Mouse (Mus musculus) adrenal gland (tissue): ENCODE data around the gene Tyw5.

ENCODE experiments used
- intact Hi-C: fragments of 180-260 bp; cut with DNase I; formaldehyde crosslinking; loops from one replicate; pipeline ENCODE4 v1.15.1; 2025

Tyw5 gene

DNA sequence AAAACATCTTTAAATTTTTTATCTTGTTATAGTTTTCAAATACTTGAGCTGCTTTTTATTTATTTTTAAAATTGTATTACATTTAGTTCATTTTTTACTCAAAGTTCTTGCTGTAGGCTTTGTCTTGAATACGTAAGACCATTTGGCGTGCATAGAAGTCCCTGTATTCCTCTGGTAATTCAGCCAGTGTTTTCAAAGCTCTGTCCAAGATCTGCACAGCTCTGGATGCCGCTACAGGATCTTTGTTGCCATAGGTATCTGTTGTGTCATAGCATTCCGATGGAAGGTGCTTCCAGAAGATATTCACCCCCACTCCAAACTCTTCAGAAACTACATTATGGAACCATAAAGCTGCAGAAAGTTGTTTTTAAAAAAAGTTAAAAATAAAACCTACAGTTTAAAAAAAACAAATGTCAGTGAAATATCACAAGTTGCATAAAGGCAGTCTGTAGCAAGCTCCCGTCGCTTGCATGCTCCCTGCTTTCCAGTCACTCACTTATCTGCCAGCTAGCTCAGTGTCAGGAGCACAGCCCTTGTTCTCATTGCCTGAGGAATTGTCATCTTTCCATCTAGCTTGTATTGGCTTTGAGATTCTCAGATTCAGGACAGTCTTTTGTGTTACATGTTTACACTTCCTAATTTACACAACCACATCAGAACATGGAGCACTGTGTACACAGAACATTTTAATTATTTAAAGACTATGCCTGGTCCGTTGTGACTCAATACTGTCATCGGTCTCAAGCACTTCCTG lies 18.3 kb downstream of the Tyw5 start:
- intact Hi-C loops, result no loop called here

DNA sequence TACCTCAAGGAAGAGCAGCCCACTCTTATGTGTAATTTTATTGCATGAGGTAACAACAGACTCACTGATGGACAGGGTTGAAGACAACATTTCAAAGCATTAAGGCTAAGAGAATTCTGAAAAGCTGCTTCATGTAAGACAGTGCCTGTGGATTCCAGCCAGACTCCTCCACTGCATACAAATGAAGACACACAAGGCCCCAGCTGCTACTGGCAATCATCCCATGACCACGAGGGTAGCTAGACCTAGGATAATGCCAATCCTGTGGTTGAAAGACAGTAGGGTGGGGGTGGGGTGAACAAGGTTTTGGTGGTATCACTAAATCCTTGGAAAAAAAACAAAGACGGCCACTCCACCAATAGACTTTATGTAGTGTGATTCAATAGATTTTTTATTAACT lies 19.0 kb downstream of the Tyw5 start:
- intact Hi-C loops, result no loop called here

DNA sequence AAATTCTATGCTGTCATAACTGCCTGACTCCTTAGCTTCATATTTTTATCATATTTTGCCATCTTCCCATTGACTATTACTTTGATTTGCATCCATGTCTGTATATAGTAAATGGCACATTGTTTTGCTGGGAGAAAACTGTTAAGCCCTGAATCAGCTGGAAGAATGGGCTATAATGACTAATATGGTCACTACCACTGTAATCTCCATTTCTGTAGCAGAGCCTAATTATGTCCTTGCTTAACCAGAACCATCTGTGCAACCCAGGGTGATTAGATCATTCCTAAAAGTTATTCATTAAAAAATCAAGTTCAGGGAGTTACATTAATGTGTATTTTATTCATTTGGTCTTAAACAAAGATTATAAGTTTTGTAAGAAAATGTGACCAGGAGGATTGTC lies 20.4 kb downstream of the Tyw5 start:
- intact Hi-C loops, result no loop called here

DNA sequence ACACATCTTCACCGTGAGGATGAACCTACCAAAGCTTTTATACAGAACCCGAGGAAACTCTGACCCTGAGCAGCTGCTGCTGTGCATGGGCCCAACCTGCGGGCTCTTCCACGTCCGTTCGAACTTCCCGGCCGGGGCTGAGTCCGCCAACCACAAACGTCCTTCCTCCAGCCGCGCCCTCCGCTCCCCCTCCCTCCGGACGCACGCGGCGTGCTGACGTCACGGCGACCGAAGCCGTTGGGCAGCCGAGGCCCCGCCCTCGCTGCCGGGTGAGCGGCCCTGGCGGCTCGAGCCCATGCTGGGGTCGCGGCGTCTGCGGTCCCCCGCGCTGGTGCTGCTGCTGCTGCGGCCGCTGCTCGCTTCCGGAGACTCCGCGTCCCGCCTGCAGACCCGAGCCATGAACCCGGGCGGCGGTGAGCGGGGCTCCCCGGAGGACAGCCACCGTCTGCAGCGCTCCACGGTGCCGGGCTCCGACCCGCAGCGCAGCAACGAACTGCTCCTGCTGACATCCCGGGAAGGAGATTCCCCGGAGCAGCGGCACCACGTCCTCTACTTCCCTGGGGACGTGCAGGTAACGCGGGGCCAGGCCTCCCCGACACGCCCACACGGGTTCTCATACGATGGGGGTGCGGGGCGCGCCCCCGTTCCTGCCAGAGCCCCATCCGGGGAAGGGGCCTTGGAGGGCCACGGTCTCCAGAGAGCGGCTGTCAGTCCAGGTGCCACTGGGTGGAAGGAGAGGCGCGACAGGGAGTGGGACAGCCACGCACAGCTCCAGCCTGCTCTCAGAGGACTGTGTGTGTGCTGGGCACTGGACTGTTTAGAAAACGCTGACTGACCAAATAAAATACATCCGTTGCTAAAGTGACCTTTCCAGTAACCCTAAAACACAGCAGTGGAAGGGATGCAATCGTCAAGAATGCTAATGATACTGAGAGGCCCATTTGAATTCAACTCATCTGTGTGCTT lies 29.2 kb downstream of the Tyw5 start, which contains the start of gene 1700066M21Rik:
1700066M21Rik (plus strand) TSS at position 245 of the 966 bp plus-strand sequence.
- intact Hi-C loops, result no loop called here

DNA sequence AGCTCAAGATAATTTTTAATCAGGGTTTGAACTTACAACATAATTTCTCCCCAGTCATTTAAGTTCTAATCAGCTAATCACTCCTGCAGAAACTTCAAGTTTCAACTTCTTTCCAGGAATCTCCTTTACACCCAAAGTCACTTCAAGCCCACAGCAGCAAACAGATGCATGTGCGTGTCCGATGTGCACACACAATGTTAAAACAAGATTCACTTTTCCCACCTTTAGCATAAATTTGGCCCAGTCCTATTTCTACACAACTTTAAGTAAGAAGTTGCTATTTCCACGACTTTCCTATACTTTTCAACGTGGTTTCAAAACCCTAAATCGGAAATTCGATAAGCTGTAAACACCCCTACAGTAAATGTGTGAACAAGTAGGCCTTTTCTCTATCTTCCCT lies 30.1 kb downstream of the Tyw5 start:
- intact Hi-C loops, result no loop called here

DNA sequence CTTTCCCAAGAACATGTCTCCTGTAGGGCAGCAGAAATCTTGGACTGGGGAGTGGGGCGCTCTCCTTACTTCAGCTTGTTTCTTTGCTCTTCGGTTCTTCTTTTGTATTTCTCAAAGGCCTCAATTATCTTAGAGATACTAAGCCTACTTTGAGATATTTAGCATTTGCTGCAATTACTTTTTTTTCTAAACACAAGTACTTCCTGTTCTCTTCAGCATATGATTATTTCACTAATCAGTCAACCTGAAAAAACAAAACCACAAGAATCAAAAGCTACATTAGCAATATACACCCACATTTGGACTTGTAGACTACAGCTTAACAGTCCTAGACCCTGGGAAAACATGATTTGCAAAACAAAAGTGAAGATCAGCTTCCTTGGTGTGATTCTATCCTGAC lies 31.6 kb downstream of the Tyw5 start:
- intact Hi-C loops, result no loop called here

DNA sequence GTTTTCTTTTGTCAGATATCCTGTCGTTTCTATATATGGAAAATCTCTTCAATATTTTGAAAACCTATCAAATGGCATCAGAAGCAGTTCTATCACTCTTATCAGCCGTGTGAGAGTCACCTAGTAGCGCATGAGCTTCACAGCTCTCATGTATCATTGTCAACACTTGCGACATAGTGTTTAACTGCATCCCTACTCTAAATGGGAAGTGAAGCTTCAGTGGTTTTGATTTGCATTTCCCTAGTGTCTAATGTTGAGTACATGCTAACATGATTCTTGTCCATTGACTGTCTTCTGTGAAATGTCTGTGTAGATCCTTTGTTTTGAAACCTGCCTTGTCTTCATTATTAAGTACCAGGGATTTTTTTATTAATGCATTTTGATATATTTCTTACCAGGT lies 36.5 kb downstream of the Tyw5 start:
- intact Hi-C loops, result no loop called here

DNA sequence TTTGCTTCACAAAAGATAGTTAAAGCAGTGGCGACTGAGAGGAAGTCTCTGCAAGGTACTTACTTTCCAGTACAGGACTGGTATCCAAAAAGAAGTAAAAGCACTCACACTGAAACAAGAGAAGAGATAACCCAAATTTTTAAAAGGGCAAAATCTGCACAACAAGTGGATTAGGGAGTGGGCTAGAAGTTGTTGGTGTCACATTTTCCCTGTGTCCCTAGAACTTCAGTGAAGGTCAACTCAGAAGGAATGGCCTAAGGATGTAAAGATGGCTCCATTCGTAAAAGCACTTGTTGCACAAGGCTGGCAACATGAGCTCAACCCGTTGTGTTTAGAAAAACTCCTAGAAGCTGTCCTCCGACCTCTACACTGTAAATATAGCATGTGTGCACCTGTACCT lies 37.8 kb downstream of the Tyw5 start:
- intact Hi-C loops, result no loop called here

DNA sequence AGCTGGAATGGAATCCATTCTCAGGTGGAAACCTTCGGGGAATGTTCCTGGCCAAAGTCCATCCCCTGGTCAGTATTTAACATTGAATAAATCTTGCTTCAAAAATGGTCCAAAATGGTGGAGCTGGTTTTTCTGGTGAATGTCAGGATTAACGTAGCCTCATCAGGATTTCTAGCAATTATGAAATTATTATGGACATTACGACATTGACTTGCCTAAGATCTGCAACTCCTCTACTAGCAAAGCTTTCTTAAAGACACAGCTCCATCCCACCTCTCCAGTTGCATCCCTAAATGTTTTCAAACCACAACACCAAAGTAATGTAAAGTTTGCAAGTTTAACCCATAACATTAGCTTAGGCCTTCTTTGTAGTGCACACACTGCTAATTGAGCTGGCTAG lies 39.5 kb downstream of the Tyw5 start:
- intact Hi-C loops, result no loop called here

DNA sequence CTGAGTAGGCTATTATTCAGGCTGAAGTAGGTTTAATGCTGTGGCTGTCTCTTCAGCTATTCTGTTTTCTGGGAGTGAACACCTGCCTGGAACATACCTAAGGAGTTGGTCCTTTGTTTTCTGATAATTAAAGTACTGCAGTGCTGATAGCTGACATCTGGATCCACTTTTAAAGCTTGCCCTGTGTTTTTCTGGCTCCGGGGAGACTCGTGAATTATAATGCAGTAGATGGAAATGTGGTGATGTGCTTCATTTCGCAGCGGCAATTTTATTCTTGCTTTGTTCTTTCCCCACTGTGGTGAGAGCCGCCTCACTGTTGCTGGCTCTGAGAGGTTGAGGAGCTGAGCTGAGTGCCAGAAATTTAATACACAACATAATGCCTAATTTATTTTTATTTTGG lies 48.4 kb downstream of the Tyw5 start:
- intact Hi-C loops, result no loop called here

DNA sequence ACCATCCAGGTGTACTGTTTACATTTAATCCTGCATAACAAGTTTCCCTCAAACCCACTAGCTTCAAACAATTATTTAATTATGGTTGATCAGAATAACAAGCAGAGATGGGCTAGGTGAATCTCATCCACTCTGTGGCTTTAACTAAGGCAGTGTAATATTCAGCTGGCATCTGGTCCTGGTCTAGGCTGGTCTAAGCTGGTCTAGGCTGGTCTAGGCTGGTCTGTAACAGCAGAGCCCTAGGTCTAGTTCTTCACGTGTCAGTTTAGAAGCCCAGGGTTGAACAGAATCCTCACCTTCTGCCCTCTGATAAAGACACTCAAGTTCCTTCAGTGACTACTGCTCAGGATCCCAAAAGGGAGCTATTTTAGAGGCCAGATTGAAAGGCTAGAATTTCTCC lies 55.0 kb downstream of the Tyw5 start:
- intact Hi-C loops, result no loop called here

DNA sequence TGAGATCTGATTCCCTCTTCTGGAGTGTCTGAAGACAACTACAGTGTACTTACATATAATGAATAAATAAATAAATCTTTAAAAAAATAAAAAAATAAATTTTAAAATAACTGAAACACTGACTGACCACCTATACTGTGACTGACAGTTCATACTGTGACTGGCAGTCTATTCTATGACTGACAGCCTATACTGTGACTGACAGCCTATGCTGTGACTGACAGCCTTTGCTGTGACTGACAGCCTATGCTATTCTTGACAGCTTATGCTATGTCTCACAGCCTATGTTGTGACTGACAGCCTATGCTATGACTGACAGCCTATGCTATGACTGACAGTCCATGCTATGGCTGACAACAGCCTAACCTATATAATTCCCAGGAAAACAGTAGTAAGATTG lies 59.4 kb downstream of the Tyw5 start:
- intact Hi-C loops, result no loop called here

DNA sequence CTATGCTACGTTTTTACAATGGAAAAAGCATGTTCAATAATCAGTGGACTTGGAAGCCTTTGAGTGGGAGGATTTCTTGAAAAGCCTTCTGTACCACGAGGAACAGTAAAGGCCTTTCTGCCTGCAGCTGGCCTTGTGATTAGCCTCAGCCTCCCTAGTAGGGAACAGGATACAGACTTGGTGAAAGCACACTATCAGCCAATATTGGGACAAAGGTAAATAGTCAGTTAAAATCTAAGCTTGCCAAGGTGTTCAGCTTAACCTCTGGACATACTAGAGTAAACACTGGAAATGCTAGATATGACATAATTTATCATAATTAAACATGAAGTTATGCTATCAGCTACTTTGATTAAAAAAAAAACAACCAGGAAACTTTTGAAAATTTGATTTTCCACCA lies 65.7 kb downstream of the Tyw5 start:
- intact Hi-C loops, result no loop called here

DNA sequence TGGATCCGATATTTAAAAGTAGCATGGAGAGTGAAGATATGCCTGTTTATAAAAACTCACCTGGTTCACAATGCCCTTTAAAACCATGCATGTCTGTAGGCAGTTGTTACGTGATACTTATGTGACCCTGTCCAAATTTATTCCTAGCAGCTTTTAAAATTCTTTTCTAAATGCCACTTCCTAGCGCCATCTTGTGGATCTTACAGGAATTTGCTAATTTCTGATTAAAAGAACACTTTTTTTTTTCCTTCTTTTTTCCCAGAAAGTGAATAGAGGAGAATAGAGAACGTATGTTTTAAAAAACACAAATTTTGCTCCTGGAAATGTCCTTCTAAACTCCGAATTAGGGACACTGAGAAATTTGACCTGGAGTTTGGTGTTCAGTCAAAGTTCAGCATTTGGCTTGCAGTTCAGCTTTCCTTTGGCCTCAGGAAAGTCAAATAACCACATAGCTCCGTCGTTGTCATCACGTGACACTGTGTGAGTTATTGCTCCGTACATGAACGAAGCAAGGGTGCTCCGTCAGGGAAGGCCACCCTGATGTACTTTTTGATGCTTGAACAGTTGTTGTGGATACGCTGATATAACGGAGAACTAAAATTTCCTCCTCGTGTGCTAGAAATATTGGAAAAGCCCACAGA lies 67.6 kb downstream of the Tyw5 start:
- intact Hi-C loops, result no loop called here
